Mouse (Mus musculus) layer of hippocampus, adult 8-10 months (tissue): Measurements from ENCODE around the gene Gpx4. TPM values are rescaled to one million over a fixed set of nuclear protein-coding genes. Genes with fewer than 3 reads are reported as not detected.
"Not testable (repeated sequence)": the region's sequence is repeated elsewhere in the genome, so short reads cannot be mapped to it uniquely, and the experiment has no call there.

ENCODE experiments used
- DNase-seq, 2 experiments: peaks; one replicate each; pipeline ENCODE4 v3.0.0; 2022; ENCODE audit warnings: low spot score in 2 of 2
- total RNA-seq, 4 experiments: library from RNA; stranded (reverse); gene quantifications; 2 replicates each; pipeline ENCODE4 v1.2.4; 2022

Gpx4 gene
- total RNA-seq, 4 experiments from 2014 or later, result 433 to 528 (median 468) TPM

DNA sequence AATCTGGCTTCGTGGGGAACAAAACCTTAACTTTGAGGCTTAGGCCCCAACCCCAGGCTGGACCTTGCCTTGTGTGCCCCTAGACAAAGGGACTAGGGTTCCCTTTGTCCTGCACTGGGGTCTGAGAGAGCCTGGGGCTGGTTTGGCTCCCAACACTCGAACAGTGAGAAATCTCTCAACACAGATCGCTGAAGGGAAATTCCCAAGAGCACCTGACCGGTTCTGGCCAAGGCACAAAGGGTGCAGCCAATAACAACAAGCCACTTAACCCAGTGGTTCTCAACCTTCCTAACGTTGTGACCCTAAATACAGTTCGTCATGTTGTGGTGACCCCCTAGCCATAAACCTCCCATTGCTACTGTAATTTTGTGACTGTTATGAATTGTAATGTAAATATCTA, 3.3 kb downstream of the Gpx4 start:
- no peak for DNase-seq

DNA sequence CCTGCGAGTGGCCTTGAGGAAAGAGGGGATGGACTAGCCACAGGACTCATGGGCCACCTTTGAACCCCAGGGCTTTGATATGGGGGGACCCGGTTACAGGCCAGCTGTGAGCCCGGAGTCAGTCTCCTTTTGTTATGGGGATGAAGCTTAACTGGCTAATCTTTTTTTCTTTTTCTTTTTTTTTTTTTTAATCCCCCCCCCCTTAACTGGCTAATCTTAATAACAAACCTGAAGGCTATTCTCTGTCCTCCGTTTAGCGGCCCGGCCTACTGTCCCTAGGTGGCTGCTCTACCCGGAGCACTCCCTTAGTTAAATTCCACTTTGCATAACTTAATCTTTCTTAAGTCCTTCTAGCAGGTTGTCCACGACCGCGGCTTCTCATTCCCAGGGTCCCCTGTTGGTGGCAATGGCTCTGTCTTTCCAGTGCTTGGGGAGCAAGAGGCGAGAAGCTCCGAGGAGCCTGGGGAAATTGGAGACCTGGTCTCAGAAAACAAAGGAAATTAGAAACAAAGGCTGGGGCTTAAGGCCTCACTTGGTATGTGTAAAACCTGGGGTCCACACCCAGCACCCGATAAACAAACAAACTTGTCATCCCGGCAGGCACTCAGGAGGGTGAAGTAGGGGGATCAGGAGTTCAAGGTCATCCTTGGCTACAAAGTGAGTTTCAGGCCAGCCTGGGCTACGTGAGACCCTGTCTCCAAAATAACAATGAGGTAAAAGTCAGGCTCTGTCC, 4.1 kb downstream of the Gpx4 start:
- no peak for DNase-seq

- no peak for DNase-seq
Measured at GRCm38 (mm10) chr10:80051618-80052373, 4.8 kb downstream of the Gpx4 start.

GRCm38 (mm10) chr10:80052374-80052764, 5.4 kb downstream of the Gpx4 start:
- DNase-seq, result no peak

GRCm38 (mm10) chr10:80053259-80053780, 6.4 kb downstream of the Gpx4 start:
- peak; percentile 100 for DNase-seq

GRCm38 (mm10) chr10:80053831-80054815, 7.2 kb downstream of the Gpx4 start:
- peak in 1 of 2 experiments; percentile 46 for DNase-seq

DNA sequence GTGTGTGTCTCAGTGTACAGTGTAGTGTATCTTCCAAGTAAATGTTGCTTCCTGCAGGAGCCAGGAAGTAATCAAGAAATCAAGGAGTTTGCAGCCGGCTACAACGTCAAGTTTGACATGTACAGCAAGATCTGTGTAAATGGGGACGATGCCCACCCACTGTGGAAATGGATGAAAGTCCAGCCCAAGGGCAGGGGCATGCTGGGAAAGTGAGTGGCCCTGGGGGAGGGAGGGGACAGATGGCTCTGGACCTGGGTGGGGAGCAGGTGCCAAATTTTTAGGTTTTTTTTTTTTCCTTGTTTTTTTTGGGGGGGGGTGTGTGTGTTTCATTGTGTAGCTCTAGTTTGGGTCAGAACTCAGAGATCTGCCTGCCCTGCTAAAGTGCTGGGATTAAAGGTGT, 7.9 kb downstream of the Gpx4 start:
- DNase-seq, result not testable (repeated sequence)

- DNase-seq, result no peak
Measured at GRCm38 (mm10) chr10:80055364-80055763, 8.4 kb downstream of the Gpx4 start.

GRCm38 (mm10) chr10:80055891-80056290, 8.9 kb downstream of the Gpx4 start:
- DNase-seq, result no peak

DNA sequence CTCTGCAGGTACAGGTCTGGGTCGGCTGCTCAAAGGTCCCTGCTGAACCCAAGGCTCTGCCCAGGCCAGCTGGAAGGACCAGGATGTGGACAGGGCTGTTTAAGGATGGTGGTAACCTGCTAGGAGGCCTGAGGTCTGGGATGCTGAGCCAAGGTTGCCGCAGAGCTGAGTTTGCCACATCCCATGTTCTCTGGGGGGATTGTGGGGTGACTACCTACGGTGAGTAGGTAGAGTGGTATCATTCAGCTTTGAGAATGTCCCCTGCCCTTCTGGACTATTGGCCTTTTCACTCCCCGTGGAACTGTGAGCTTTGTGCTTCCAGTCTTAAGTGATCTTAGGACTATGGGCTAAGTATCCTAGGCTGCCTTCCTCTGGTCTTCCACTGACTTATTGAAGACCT, 9.5 kb downstream of the Gpx4 start:
- no peak for DNase-seq

DNA sequence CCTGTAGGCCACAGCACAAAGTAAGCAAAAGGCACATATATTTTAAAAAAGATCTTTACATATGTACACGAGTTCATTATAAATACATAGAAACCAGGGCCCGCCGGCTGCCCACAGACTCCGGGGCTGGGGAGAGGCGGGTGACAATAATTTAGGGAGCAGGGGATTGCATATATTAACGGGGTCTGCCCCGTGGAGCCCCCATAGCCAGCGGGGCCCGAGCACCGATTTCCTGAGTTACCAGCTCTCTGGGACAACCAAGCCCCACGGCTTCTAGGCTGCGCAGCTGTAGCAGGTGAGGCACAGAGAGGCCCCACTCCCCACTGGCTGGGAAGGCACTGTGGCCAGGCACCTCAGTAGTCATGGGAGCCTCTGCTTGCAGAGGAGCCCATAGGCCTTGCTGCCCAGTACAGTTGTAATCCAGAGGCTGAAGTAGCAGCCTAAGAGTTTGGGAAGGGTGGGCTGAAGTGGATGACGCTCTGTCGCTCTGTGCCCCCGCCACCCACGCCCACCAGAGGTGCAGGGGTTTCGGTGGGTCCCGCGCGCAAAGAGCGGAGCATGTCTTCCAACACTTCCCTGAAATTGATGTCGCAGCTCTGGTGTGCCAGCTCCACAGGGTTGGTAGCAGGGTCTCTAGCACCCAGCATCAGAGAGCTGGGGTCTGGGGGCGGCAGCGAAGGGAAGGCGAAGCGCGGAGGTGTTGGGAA, 10.2 kb downstream of the Gpx4 start:
- DNase-seq, result no peak

GRCm38 (mm10) chr10:80057683-80058326, 10.8 kb downstream of the Gpx4 start:
- DNase-seq, result no peak

GRCm38 (mm10) chr10:80063104-80063503, 16.1 kb downstream of the Gpx4 start:
- DNase-seq, result no peak

DNA sequence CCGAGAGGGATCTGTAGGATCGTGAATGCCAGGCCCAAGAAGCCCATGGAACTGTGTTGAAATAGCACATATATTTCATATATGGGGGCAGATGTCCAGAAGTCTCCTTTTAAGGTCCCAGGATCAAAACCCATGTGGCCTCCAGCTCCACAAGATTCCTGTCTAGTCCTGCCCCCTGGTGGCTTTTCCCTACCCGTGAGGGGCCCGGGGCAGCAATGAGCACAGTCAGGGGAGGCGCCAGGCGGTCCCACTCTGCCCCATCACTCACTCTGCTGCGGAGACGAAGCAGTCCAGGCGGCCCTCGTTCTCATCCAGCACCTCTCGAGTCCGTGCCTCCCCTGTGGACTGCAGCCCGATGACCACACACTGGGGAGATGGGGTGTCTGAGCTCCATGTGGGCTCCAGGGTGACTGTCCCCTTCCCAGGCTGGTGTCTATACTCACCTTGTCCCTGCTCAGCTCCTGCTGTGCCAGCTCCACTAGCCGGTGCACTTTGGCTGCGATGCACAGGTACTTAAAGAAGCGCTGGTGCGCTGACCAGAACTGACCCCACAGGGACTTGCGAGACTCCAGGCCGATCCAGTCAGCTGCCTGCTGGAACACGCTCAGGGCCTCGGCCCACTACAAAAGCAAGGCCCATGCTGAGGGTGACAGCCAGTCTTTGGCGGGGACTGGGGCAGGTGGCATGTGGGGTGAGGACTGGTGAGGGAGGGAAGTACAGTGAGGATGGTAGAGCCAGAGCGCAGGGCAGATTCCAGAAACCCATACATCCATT, 17.1 kb downstream of the Gpx4 start:
- DNase-seq, result no peak

DNA sequence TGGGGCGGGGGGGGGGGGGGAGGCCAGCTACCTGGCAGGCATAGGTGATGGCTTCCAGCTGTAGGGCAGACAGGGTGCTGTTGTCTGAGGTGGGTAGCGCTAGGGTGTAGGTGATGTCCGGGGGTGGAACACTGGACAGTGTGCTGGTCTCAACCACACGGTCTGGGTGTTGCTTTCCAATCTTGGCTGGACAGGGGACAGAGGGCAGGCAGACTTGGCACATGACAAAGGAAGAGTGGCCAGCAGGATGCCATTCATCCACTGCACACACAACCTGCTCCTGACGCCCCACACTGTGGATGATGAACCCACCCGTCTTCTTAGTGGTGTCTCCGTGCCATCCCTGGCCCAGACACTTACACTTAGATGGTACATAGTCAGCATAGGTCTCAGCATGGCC, 22.3 kb downstream of the Gpx4 start:
- no peak for DNase-seq

- DNase-seq, result no peak
Measured at GRCm38 (mm10) chr10:80069948-80070450, 23.0 kb downstream of the Gpx4 start.

DNA sequence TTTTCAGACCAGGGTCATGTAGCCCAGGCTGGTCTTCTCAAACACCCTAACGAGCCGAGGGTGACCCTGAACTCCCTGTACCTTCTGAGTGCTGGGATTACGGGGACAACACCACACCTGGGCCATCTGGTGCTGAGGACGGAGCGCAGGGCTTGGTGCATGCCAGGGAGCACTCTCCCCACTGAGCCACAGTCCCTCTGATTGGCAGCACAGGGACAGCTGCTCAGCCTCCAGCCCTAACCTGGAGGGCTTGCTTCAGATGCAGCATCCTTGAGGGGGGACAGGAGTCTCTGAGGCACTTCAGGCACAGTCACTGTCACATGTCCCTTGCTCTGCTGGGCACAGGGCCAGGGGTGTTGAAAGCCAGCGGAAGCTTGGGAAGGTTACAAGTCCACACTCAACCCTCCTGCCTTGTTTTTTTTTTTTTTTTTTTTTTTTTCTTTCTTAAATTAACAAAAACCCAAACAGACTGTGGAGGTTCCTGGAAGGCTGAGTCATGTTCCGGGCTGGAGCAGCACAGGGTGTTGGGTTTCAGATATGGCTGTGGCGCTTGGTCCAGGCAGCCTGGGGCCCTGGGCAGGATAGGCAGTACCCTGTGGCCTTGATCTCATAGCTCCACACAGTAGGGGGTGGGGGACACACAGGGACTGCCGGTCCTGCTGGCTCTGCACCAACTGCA, 24.0 kb downstream of the Gpx4 start:
- peak; percentile 65 to 67 for DNase-seq

DNA sequence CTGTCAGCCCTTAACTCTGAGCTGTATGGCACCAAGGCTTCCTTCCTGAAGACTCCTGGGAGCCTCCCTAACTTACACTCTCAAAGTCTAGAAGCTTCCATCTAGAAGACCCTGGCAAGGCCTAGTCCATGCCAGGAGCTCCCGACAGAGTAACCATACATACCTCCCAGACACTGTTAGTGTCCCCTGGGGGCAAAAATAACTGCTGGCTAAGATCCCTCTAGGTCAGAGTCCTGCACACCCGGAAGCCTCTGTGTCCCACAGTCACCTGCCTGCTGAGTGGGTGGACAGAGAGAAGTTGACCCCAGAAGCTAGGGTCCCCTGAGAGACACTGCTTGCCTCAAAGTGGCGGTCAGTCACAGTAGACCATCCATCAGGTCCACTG, 24.5 kb downstream of the Gpx4 start:
- DNase-seq, result no peak
